ENCODE assay signal across 40 mouse cellular contexts in the genomic region with DNA sequence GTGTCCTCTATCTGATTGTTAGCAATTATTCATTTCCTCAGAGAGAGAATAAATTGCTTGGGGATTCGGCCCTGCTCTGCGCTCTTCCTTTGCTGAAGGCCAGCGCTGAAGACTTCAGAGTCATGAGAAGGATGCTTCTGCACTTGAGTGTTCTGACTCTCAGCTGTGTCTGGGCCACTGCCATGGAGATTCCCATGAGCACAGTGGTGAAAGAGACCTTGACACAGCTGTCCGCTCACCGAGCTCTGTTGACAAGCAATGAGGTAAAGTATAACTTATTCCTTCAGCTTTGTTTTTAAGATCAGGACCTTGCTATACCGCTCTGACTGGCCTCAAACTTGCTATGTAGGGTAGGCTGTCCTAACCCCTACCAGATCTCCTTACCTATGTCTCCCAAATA. TPM values are rescaled to one million over a fixed set of nuclear protein-coding genes. Genes with fewer than 3 reads are reported as not detected.
"Had no signal": no experiment of that assay in that cellular context is flagged by ENCODE, and none has a peak within 500 bp of the region (broad histone marks: within the 10 kb centered on the region; RNA-seq: fewer than 3 reads in every experiment).

Gene Il5 (plus strand): TSS at position 80 of the 400 bp plus-strand sequence.

- H3K36me3 ChIP-seq: heart, embryonic 10.5 days; heart, embryonic 12.5 days; hindbrain, embryonic 10.5 days; hindbrain, embryonic 12.5 days; intestine, embryonic 15.5 days; limb, embryonic 13.5 days; limb, embryonic 15.5 days; liver, embryonic 12.5 days had no signal

- H3K27me3 ChIP-seq: hindbrain, embryonic 12.5 days; intestine, embryonic 15.5 days; limb, embryonic 13.5 days; limb, embryonic 15.5 days had no signal

- H3K4me2 ChIP-seq: heart, embryonic 12.5 days; hindbrain, embryonic 12.5 days; hindbrain, embryonic 14.5 days; intestine, embryonic 15.5 days; limb, embryonic 13.5 days; limb, embryonic 15.5 days; liver, embryonic 12.5 days had no signal

- H3K27ac ChIP-seq: heart, adult 2 months; heart, embryonic 10.5 days; hindbrain, embryonic 10.5 days; hindbrain, embryonic 12.5 days; hindbrain, embryonic 14.5 days; intestine, embryonic 15.5 days; layer of hippocampus, adult 2 months; limb, embryonic 13.5 days; limb, embryonic 15.5 days; liver, embryonic 12.5 days; liver, embryonic 14.5 days had no signal

- ATAC-seq: hindbrain, embryonic 16.5 days; inflammation-experienced regulatory T-cells, adult 6 months; intestine, embryonic 15.5 days; intestine, postnatal 0 days; liver, embryonic 12.5 days had no signal

- H3K9ac ChIP-seq: heart, embryonic 12.5 days; hindbrain, embryonic 12.5 days; hindbrain, embryonic 14.5 days; intestine, embryonic 15.5 days; limb, embryonic 13.5 days; limb, embryonic 15.5 days; liver, embryonic 12.5 days; liver, embryonic 14.5 days had no signal

- H3K9me3 ChIP-seq: heart, embryonic 10.5 days; heart, embryonic 12.5 days; hindbrain, embryonic 10.5 days; hindbrain, embryonic 12.5 days; intestine, embryonic 15.5 days; limb, embryonic 13.5 days; limb, embryonic 15.5 days; liver, embryonic 12.5 days had no signal

- H3K4me1 ChIP-seq: heart, embryonic 10.5 days; heart, embryonic 12.5 days; hindbrain, embryonic 10.5 days; hindbrain, embryonic 12.5 days; intestine, embryonic 15.5 days; limb, embryonic 13.5 days; limb, embryonic 15.5 days; liver, embryonic 12.5 days had no signal

- DNase-seq: gastrocnemius, postnatal 10 days; gastrocnemius, postnatal 25 days; heart, adult 2 months; heart, postnatal 10 days; heart, postnatal 4 days; kidney, adult 18-20 months; kidney, adult 8-10 months; kidney, postnatal 10 days; kidney, postnatal 25 days; kidney, postnatal 4 days; left cerebral cortex, postnatal 4 days; lung, adult 18-20 months had no signal

- H3K4me3 ChIP-seq: heart, adult 2 months; heart, embryonic 10.5 days; heart, embryonic 12.5 days; hindbrain, embryonic 10.5 days; hindbrain, embryonic 12.5 days; intestine, embryonic 15.5 days; layer of hippocampus, adult 2 months; limb, embryonic 13.5 days; limb, embryonic 15.5 days; liver, embryonic 12.5 days had no signal

RNA-seq across cellular contexts. Expression of gene Il5, which starts in this region (rescaled TPM):
- total RNA-seq: gastrocnemius, postnatal 10 days; gastrocnemius, postnatal 25 days; gastrocnemius, postnatal 4 days; granulocyte monocyte progenitor cell, adult 5-6 weeks; heart, adult 2 months; heart, postnatal 10 days; heart, postnatal 25 days; heart, postnatal 4 days; layer of hippocampus, adult 2 months; layer of hippocampus, postnatal 10 days; layer of hippocampus, postnatal 25 days; left cerebral cortex, adult 18-20 months; left cerebral cortex, adult 8-10 months; left cerebral cortex, postnatal 25 days; left cerebral cortex, postnatal 4 days had no signal
- polyA plus RNA-seq: heart, embryonic 10.5 days; heart, embryonic 12.5 days; heart, embryonic 14.5 days; heart, embryonic 16.5 days; hindbrain, embryonic 10.5 days; hindbrain, embryonic 12.5 days; hindbrain, embryonic 14.5 days; hindbrain, embryonic 16.5 days; inflammation-experienced regulatory T-cells, adult 6 months; intestine, embryonic 15.5 days; intestine, postnatal 0 days; kidney, embryonic 14.5 days; kidney, embryonic 16.5 days; limb, embryonic 13.5 days; limb, embryonic 15.5 days; liver, adult 2 months; liver, embryonic 12.5 days; liver, embryonic 14.5 days; liver, embryonic 16.5 days had no signal
